Mouse (Mus musculus): ENCODE measurements around the gene Fam131c.

- TF ChIP-seq FLI1 (IDR thresholded peaks at IDR 0.05; ENCODE audit: low read length) (no peak), GATA1 (IDR thresholded peaks at IDR 0.05; ENCODE audit: borderline replicate concordance, low read length) (no peak)
These were observed 30.0 kb upstream of the Fam131c start for GRCm38 (mm10) chr4:141337986-141338385.
